ENCODE assay signal across 10 mouse cellular contexts in the genomic region with DNA sequence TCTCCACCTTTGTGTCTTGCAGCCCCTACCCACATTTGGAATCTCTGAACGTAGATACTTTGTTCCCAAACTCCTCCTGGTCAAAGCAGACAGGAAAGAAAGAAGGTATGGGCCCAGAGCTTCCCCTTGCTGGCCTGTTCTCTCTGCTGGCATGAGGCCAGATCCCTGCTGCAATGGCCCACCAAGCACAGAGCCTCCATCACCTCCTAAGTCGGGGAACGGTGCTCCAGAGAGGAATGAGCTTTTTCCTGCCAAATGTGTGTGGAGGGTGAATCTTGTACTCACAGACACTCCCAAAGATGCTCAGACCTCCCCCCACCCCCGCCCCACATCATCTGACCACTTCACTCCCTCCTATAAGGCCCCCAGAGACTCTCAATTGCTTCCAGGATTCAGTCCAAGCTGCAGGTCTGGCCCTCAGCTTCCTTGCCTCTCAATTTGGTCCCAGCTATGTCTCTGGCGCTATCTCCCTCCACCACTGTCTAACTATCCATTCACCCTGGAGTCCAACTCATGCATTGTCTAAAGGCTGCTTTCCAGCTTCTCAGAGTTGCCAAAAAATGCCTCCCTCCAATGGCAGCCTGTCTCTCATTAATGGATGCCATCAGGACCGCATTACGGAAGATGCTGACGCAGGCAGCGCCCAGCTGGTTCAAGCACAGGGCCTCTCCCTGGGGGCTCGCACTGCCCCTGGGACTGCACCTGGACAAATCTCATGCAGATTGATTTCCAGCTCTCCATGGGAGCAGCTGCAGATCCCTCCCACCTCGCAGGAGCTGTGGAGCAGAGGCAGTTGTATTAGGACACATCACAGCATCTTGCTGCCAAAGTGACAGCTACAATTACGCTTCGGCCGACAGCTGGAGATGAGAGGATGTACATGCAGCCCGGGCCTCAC. TPM values are rescaled to one million over a fixed set of nuclear protein-coding genes. Genes with fewer than 3 reads are reported as not detected.
A peak's percentile ranks its signal among the peaks of the same experiment; 100 is the strongest.
DNase-seq lines count a peak whose midpoint lies in the region; ATAC-seq and TF ChIP-seq lines count a peak whose summit lies in the region.
"Had no signal": no experiment of that assay in that cellular context is flagged by ENCODE, and none has a peak within 500 bp of the region (broad histone marks: within the 10 kb centered on the region; RNA-seq: fewer than 3 reads in every experiment).

No protein-coding gene starts in this region.

- H3K4me1 ChIP-seq in midbrain, postnatal 0 days (ENCODE audit: insufficient read depth, low read length), result peaks cover 11% of the 10 kb centered on the region; the same call in 1 of the 2 replicates
- peaks cover 70% of the 10 kb centered on the region for H3K4me1 ChIP-seq in thymus, adult 2 months (replicated peaks; ENCODE audit: control insufficient read depth, insufficient read depth, low read length)

- no peaks in the 10 kb centered on the region for H3K9me3 ChIP-seq in midbrain, postnatal 0 days (ENCODE audit: low read length)
- H3K9me3 ChIP-seq: midbrain, embryonic 12.5 days had no signal

- no peak overlapping the region for H3K4me3 ChIP-seq in midbrain, postnatal 0 days (ENCODE audit: low read depth, low read length)
- no peak overlapping the region for H3K4me3 ChIP-seq in thymus, adult 2 months (ENCODE audit: control insufficient read depth, insufficient read depth, low read length)
- H3K4me3 ChIP-seq: midbrain, embryonic 12.5 days had no signal

- DNase-seq in cerebellum, postnatal 14 days, result peak; percentile 32 to 48
- no peak for DNase-seq in cerebellum, adult 9-10 months
- DNase-seq in Muller cell, postnatal 12 days (ENCODE audit: inconsistent ontology term), result peak; percentile 68
- peak; percentile 35 for DNase-seq in gastrocnemius, postnatal 10 days
- peak; percentile 50 for DNase-seq in midbrain, postnatal 0 days (ENCODE audit: low spot score)
- no peak for DNase-seq in thymus, adult 2 months
- no peak for DNase-seq in kidney, postnatal 36 days
- DNase-seq in liver, result no peak
- DNase-seq: heart, postnatal 10 days had no signal

- TF ChIP-seq CTCF in midbrain, postnatal 0 days (IDR thresholded peaks at IDR 0.05), result no peak
- TF ChIP-seq CTCF in thymus, adult 2 months (IDR thresholded peaks at IDR 0.05; ENCODE audit: borderline replicate concordance, control insufficient read depth, extremely low read depth, insufficient read depth, low read length, poor library complexity), result no peak

- H3K9ac ChIP-seq in midbrain, postnatal 0 days (replicated peaks; ENCODE audit: low read length, poor library complexity, severe bottlenecking), result no peak overlapping the region
- H3K9ac ChIP-seq: midbrain, embryonic 12.5 days had no signal

- ATAC-seq in midbrain, postnatal 0 days (ENCODE audit: low FRiP score), result peak; percentile 20; the same call in 1 of the 2 replicates

- H3K36me3 ChIP-seq in midbrain, postnatal 0 days (ENCODE audit: insufficient read depth, low read length), result no peaks in the 10 kb centered on the region
- no peaks in the 10 kb centered on the region for H3K36me3 ChIP-seq in thymus, adult 2 months (ENCODE audit: control insufficient read depth, insufficient read depth, low read length)
- H3K36me3 ChIP-seq: midbrain, embryonic 12.5 days had no signal

- no peaks in the 10 kb centered on the region for H3K27me3 ChIP-seq in midbrain, postnatal 0 days (ENCODE audit: insufficient read depth, low read length)
- H3K27me3 ChIP-seq in thymus, adult 2 months (ENCODE audit: control insufficient read depth, insufficient read depth, low read length), result no peaks in the 10 kb centered on the region
- H3K27me3 ChIP-seq: midbrain, embryonic 12.5 days had no signal

- H3K27ac ChIP-seq in midbrain, postnatal 0 days (ENCODE audit: low read depth, low read length), result 0 out of 2 replicates have a peak overlapping the region, but pooled peaks have one; percentile 32
- H3K27ac ChIP-seq in thymus, adult 2 months (ENCODE audit: control insufficient read depth, insufficient read depth, low read length), result no peak overlapping the region
- H3K27ac ChIP-seq: midbrain, embryonic 12.5 days had no signal

- no peak overlapping the region for H3K4me2 ChIP-seq in midbrain, postnatal 0 days (ENCODE audit: low read depth, low read length, poor library complexity, severe bottlenecking)
- H3K4me2 ChIP-seq: midbrain, embryonic 12.5 days had no signal

- TF ChIP-seq POLR2A in thymus, adult 2 months (IDR thresholded peaks at IDR 0.05; ENCODE audit: control insufficient read depth, extremely low read depth, insufficient read depth, low read length, poor library complexity), result no peak

- WGBS in midbrain, postnatal 0 days, result 53% methylated on average over 15 of the region's 15 CpGs
- 79% methylated on average over 15 of the region's 15 CpGs for WGBS in thymus, adult 2 months

RNA-seq across cellular contexts. Expression of a gene that starts 24.6 kb away (rescaled TPM):
- 10 to 100 TPM; 15.7 to 18.4 TPM for total RNA-seq in gastrocnemius, postnatal 10 days (2021)
- total RNA-seq in midbrain, postnatal 0 days (2014; rRNA removed), result 97.7 and 99.1 TPM in 2 replicates
- 124 and 128 TPM in 2 replicates for polyA plus RNA-seq in midbrain, postnatal 0 days (2015; fragmentation: Nextera tagmentation; extraction: Ambion mirVana)
- polyA plus RNA-seq in thymus, adult 2 months (2012; rRNA removed), result 89.3 and 92.4 TPM in 2 replicates

RNA-seq across cellular contexts. Expression of a gene that starts 57.7 kb away (rescaled TPM):
- total RNA-seq in gastrocnemius, postnatal 10 days (2021), result 100 to 1,000 TPM; 241 to 249 TPM
- total RNA-seq in midbrain, postnatal 0 days (2014; rRNA removed), result 160 and 177 TPM in 2 replicates
- 229 and 232 TPM in 2 replicates for polyA plus RNA-seq in midbrain, postnatal 0 days (2015; fragmentation: Nextera tagmentation; extraction: Ambion mirVana)
- polyA plus RNA-seq in thymus, adult 2 months (2012; rRNA removed), result 63.9 and 72.5 TPM in 2 replicates

Comparison
In these comparisons a context has a peak if more than half of its experiments do, and no peak if none do; other contexts are left out.
1. DNase-seq: peak in cerebellum, postnatal 14 days (2 of 2), Muller cell, postnatal 12 days (single experiment), gastrocnemius, postnatal 10 days (single experiment) and midbrain, postnatal 0 days (single experiment); none in cerebellum, adult 9-10 months (single experiment), thymus, adult 2 months (single experiment), kidney, postnatal 36 days (0 of 2) and liver (single experiment).